Mouse (Mus musculus): ENCODE results near the gene Lrrc61.

GRCm38 (mm10) chr6:48530862-48531261 is 23.7 kb upstream of the Lrrc61 start:
- no peak for TF ChIP-seq GATA1 (IDR thresholded peaks at IDR 0.05; ENCODE audit: low read length)
- no peak for TF ChIP-seq TAL1 (IDR thresholded peaks at IDR 0.05; ENCODE audit: low read length)
